Mouse (Mus musculus) liver, embryonic 14.5 days (tissue): ENCODE results near the gene Ank.

Experiments
- CTCF ChIP-seq: IDR thresholded peaks from 2 replicates; pipeline ENCODE4 v1.5.1; 2016; ENCODE audit warnings: antibody characterized with exemption, low read depth, control low read depth
- EP300 ChIP-seq: IDR thresholded peaks from 2 replicates; pipeline ENCODE4 v1.6.1; 2016; ENCODE audit warnings: antibody characterized with exemption, low read depth

DNA sequence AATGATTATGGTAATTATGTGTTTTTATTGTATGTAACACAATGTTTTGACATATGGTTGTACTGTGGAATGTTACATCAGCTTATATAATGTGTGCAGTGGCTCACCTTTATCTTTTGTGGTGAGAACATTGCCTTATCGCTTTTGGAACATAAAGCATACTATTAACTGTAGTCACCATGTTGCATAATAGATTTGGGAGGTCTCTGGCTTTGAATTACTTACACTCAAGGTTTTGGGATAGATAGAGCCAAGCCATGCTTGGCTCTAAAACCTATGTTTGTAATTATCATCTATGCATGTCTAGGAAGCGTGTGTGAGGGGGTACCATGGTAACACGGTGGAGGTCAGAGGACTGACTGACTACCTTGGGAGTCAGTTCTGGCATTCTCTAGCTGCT lies 14.7 kb upstream of the Ank start:
- no peak for TF ChIP-seq CTCF
- peak; percentile 85 for TF ChIP-seq EP300
